Comparison of ENCODE assay signal across 16 mouse cellular contexts in genomic region chr5:67794129-67794800, GRCm38 (mm10). TPM values are rescaled to one million over a fixed set of nuclear protein-coding genes. Genes with fewer than 3 reads are reported as not detected.
A peak's percentile ranks its signal among the peaks of the same experiment; 100 is the strongest.
DNase-seq lines count a peak whose midpoint lies in the region; ATAC-seq lines count a peak whose summit lies in the region.
"Had no signal": no experiment of that assay in that cellular context is flagged by ENCODE, and none has a peak within 500 bp of the region (broad histone marks: within the 10 kb centered on the region; RNA-seq: fewer than 3 reads in every experiment).

No protein-coding gene starts in this region.

- no peaks in the 10 kb centered on the region for H3K36me3 ChIP-seq in heart, embryonic 11.5 days (ENCODE audit: control insufficient read depth, insufficient read depth, low read length)
- H3K36me3 ChIP-seq in midbrain, embryonic 15.5 days (replicated peaks), result no peaks in the 10 kb centered on the region
- H3K36me3 ChIP-seq: hindbrain, embryonic 15.5 days had no signal

- no peak for ATAC-seq in heart, embryonic 11.5 days (replicated peaks; ENCODE audit: insufficient number of reproducible peaks, low FRiP score, low TSS enrichment)
- peak; percentile 62 for ATAC-seq in megakaryocyte, adult 5-6 weeks (ENCODE audit: poor library complexity, severe bottlenecking)
- ATAC-seq in midbrain, embryonic 15.5 days (replicated peaks), result no peak
- ATAC-seq: lung, postnatal 0 days; Patski had no signal

- H3K4me3 ChIP-seq in heart, embryonic 11.5 days (ENCODE audit: low read depth, low read length), result no peak overlapping the region
- H3K4me3 ChIP-seq in midbrain, embryonic 15.5 days, result no peak overlapping the region
- H3K4me3 ChIP-seq: hindbrain, embryonic 15.5 days had no signal

- no peaks in the 10 kb centered on the region for H3K9me3 ChIP-seq in heart, embryonic 11.5 days (replicated peaks; ENCODE audit: control insufficient read depth, low read length)
- H3K9me3 ChIP-seq in midbrain, embryonic 15.5 days, result no peaks in the 10 kb centered on the region
- H3K9me3 ChIP-seq: hindbrain, embryonic 15.5 days had no signal

- no peak overlapping the region for H3K27ac ChIP-seq in heart, embryonic 11.5 days (ENCODE audit: low read depth, low read length)
- no peak overlapping the region for H3K27ac ChIP-seq in midbrain, embryonic 15.5 days
- H3K27ac ChIP-seq: hindbrain, embryonic 15.5 days had no signal

- no peak overlapping the region; the same call in 1 of the 2 replicates for H3K4me2 ChIP-seq in heart, embryonic 11.5 days
- no peak overlapping the region for H3K4me2 ChIP-seq in midbrain, embryonic 15.5 days
- H3K4me2 ChIP-seq: hindbrain, embryonic 15.5 days; liver, embryonic 11.5 days had no signal

- peak; percentile 95 for DNase-seq in heart, adult 11 months
- DNase-seq in right cerebral cortex, postnatal 10 days (ENCODE audit: low spot score in 2 of 2), result peak; percentile 55 to 68
- no peak for DNase-seq in right cerebral cortex, postnatal 25 days
- DNase-seq in frontal cortex, postnatal 36 days (ENCODE audit: low spot score in 2 of 2), result peak; percentile 42 to 73
- DNase-seq in cerebellum, adult 11 months, result no peak
- DNase-seq: cerebellum, adult 9-10 months; kidney, adult 11 months; kidney, postnatal 14 days; thymus, postnatal 14 days had no signal

- H3K4me1 ChIP-seq in heart, embryonic 11.5 days (ENCODE audit: control insufficient read depth, insufficient read depth, low read length), result peaks cover 5% of the 10 kb centered on the region; the same call in 1 of the 2 replicates
- H3K4me1 ChIP-seq in midbrain, embryonic 15.5 days, result no peaks in the 10 kb centered on the region

- 58% methylated on average over 10 of the region's 10 CpGs for WGBS in heart, embryonic 11.5 days (ENCODE audit: insufficient replicate concordance)
- 84% methylated on average over 10 of the region's 10 CpGs for WGBS in midbrain, embryonic 15.5 days

- H3K9ac ChIP-seq in heart, embryonic 11.5 days (ENCODE audit: low read depth, low read length), result no peak overlapping the region
- no peak overlapping the region for H3K9ac ChIP-seq in midbrain, embryonic 15.5 days
- H3K9ac ChIP-seq: hindbrain, embryonic 15.5 days had no signal

- H3K27me3 ChIP-seq in heart, embryonic 11.5 days (ENCODE audit: control insufficient read depth, insufficient read depth, low read length), result no peaks in the 10 kb centered on the region
- H3K27me3 ChIP-seq in midbrain, embryonic 15.5 days (replicated peaks), result no peaks in the 10 kb centered on the region
- H3K27me3 ChIP-seq: hindbrain, embryonic 15.5 days; Patski had no signal

RNA-seq across cellular contexts. Expression of gene Atp8a1, which starts 53.0 kb away (rescaled TPM):
- polyA plus RNA-seq in heart, embryonic 11.5 days (2014; fragmentation: Nextera tagmentation; extraction: Ambion mirVana), result 25.1 and 25.6 TPM in 2 replicates
- total RNA-seq in megakaryocyte, adult 5-6 weeks (2015), result 51.1 and 58.8 TPM in 2 replicates
- 34.1 and 35.9 TPM in 2 replicates for total RNA-seq in megakaryocyte, adult 5-6 weeks (2017)
- 46.2 and 53.6 TPM in 2 replicates for polyA plus RNA-seq in midbrain, embryonic 15.5 days (2015; fragmentation: Nextera tagmentation; extraction: Ambion mirVana)

Comparison
In these comparisons a context has a peak if more than half of its experiments do, and no peak if none do; other contexts are left out.
1. DNase-seq: peak in heart, adult 11 months (single experiment), right cerebral cortex, postnatal 10 days (2 of 2) and frontal cortex, postnatal 36 days (2 of 2); none in right cerebral cortex, postnatal 25 days (single experiment) and cerebellum, adult 11 months (single experiment).